Mouse (Mus musculus): ENCODE measurements around the gene Phyhipl. TPM values are rescaled to one million over a fixed set of nuclear protein-coding genes. Genes with fewer than 3 reads are reported as not detected.
A peak's percentile ranks its signal among the peaks of the same experiment; 100 is the strongest.

The Phyhipl gene
- polyA plus RNA-seq, 1 experiment: 179 TPM

- DNase-seq (ENCODE audit: extremely low spot score in 1 of 2, low spot score in 1 of 2): no peak
Observed at GRCm38 (mm10) chr10:70637640-70638328, 18.0 kb downstream of the Phyhipl start.

GRCm38 (mm10) chr10:70635261-70635660, 20.5 kb downstream of the Phyhipl start:
- no peak for DNase-seq (ENCODE audit: extremely low spot score in 1 of 2, low spot score in 1 of 2)

- no peak for DNase-seq (ENCODE audit: extremely low spot score in 1 of 2, low spot score in 1 of 2)
Observed at GRCm38 (mm10) chr10:70631142-70631541, 24.6 kb downstream of the Phyhipl start.

GRCm38 (mm10) chr10:70623461-70623860, 32.3 kb downstream of the Phyhipl start:
- no peak for DNase-seq (ENCODE audit: extremely low spot score in 1 of 2, low spot score in 1 of 2)

GRCm38 (mm10) chr10:70616377-70616776, 39.4 kb downstream of the Phyhipl start:
- no peak for DNase-seq (ENCODE audit: extremely low spot score in 1 of 2, low spot score in 1 of 2)

GRCm38 (mm10) chr10:70611633-70612032, 44.1 kb downstream of the Phyhipl start:
- no peak for DNase-seq (ENCODE audit: extremely low spot score in 1 of 2, low spot score in 1 of 2)

- peak in 1 of 2 experiments; percentile 45 for DNase-seq (ENCODE audit: extremely low spot score in 1 of 2, low spot score in 1 of 2)
Observed at GRCm38 (mm10) chr10:70599925-70600305, 55.9 kb downstream of the Phyhipl start.

- DNase-seq (ENCODE audit: extremely low spot score in 1 of 2, low spot score in 1 of 2): peak; percentile 85 to 94
Observed at GRCm38 (mm10) chr10:70599126-70599924, 56.4 kb downstream of the Phyhipl start.

GRCm38 (mm10) chr10:70598516-70599125, 57.1 kb downstream of the Phyhipl start:
- DNase-seq (ENCODE audit: extremely low spot score in 1 of 2, low spot score in 1 of 2): peak; percentile 24 to 53

GRCm38 (mm10) chr10:70598081-70598515, 57.7 kb downstream of the Phyhipl start:
- DNase-seq (ENCODE audit: extremely low spot score in 1 of 2, low spot score in 1 of 2): peak in 1 of 2 experiments; percentile 32

GRCm38 (mm10) chr10:70594007-70594406, 61.8 kb downstream of the Phyhipl start:
- DNase-seq (ENCODE audit: extremely low spot score in 1 of 2, low spot score in 1 of 2): peak; percentile 44 to 50

- DNase-seq (ENCODE audit: extremely low spot score in 1 of 2, low spot score in 1 of 2): no peak
Observed at GRCm38 (mm10) chr10:70586876-70587405, 68.8 kb downstream of the Phyhipl start.

- no peak for DNase-seq (ENCODE audit: extremely low spot score in 1 of 2, low spot score in 1 of 2)
Observed at GRCm38 (mm10) chr10:70584171-70584570, 71.6 kb downstream of the Phyhipl start.

GRCm38 (mm10) chr10:70581556-70582211, 74.1 kb downstream of the Phyhipl start:
- DNase-seq (ENCODE audit: extremely low spot score in 1 of 2, low spot score in 1 of 2): no peak

GRCm38 (mm10) chr10:70563636-70564035, 92.1 kb downstream of the Phyhipl start:
- DNase-seq (ENCODE audit: extremely low spot score in 1 of 2, low spot score in 1 of 2): peak in 1 of 2 experiments; percentile 89

- DNase-seq (ENCODE audit: extremely low spot score in 1 of 2, low spot score in 1 of 2): no peak
Observed at GRCm38 (mm10) chr10:70552531-70552930, 103.2 kb downstream of the Phyhipl start.

- DNase-seq (ENCODE audit: extremely low spot score in 1 of 2, low spot score in 1 of 2): no peak
Observed at GRCm38 (mm10) chr10:70542857-70543256, 112.9 kb downstream of the Phyhipl start.

- DNase-seq (ENCODE audit: extremely low spot score in 1 of 2, low spot score in 1 of 2): peak in 1 of 2 experiments; percentile 40
Observed at GRCm38 (mm10) chr10:70540456-70541195, 115.1 kb downstream of the Phyhipl start.

- no peak for DNase-seq (ENCODE audit: extremely low spot score in 1 of 2, low spot score in 1 of 2)
Observed at GRCm38 (mm10) chr10:70539251-70539650, 116.5 kb downstream of the Phyhipl start.

GRCm38 (mm10) chr10:70537694-70538093, 118.1 kb downstream of the Phyhipl start:
- DNase-seq (ENCODE audit: extremely low spot score in 1 of 2, low spot score in 1 of 2): no peak
